Mouse (Mus musculus) kidney, adult 2 months (tissue): ENCODE data around the gene Nlrc5.

Experiments used
- CTCF ChIP-seq: fragments of 200-500 bp; conservative IDR thresholded peaks from 2 replicates; pipeline ENCODE4 v1.5.1; 2011; ENCODE audit warnings: low read depth, mild to moderate bottlenecking, control low read depth, low read length, moderate library complexity, mixed read lengths; ENCODE audit not compliant: insufficient read depth, insufficient read length
- POLR2A ChIP-seq: fragments of 200-500 bp; IDR thresholded peaks from one replicate; pipeline ENCODE4 v1.6.1; 2011; ENCODE audit warnings: low read depth, low read length, control low read depth

DNA sequence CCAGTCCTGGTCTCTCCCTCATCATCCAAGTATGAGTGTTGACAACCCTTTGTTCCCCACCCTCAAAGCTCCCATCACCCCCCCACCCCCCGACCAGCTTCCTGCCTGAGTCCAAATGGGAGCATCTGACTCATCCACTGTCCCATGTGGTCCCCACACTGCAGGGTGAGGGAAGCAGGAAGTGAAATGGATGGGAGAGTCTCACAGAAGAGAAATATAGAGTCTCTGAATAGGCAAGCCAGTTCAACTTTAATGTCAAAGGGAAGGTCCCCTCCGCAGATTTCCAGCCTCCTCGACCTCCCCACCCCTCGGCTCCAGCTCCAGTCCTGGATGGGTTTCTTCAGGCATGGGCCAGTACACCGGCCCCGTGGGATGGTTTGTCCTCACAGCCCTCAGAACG is 4.8 kb upstream of the Nlrc5 start:
- TF ChIP-seq CTCF (no peak), POLR2A (no peak)
